Mouse (Mus musculus) lung, postnatal 0 days (tissue): ENCODE results near the gene Fam83d. TPM values are rescaled to one million over a fixed set of nuclear protein-coding genes. Genes with fewer than 3 reads are reported as not detected.

Source experiments
- ATAC-seq: fragments of 200-750 bp; cut with Nextera tagmentation; 2 replicates; pipeline ENCODE4 v1.8.0; 2017; ENCODE audit warnings: moderate library complexity
- DNase-seq: peaks from one replicate; pipeline ENCODE4 v3.0.0-alpha.2; 2016; ENCODE audit warnings: low spot score
- H3K27ac ChIP-seq: fragments of 300-500 bp; sonication (generic); 2 replicates; pipeline ENCODE4 v1.5.1; 2014; ENCODE audit warnings: antibody characterized with exemption, mild to moderate bottlenecking, low read length, mixed read lengths
- H3K27me3 ChIP-seq: fragments of 300-500 bp; sonication (generic); replicated peaks from 2 replicates; pipeline ENCODE4 v1.6.1; 2014; ENCODE audit warnings: low read length, mixed read lengths; ENCODE audit not compliant: insufficient read depth
- H3K36me3 ChIP-seq: fragments of 300-500 bp; sonication (generic); 2 replicates; pipeline ENCODE4 v1.6.1; 2014; ENCODE audit warnings: low read length, mixed read lengths; ENCODE audit not compliant: insufficient read depth
- H3K4me1 ChIP-seq: fragments of 300-500 bp; sonication (generic); 2 replicates; pipeline ENCODE4 v1.6.1; 2014; ENCODE audit warnings: antibody characterized with exemption, low read depth, low read length, mixed read lengths; ENCODE audit not compliant: insufficient read depth
- H3K4me2 ChIP-seq: fragments of 300-500 bp; sonication (generic); replicated peaks from 2 replicates; pipeline ENCODE4 v1.6.1; 2014; ENCODE audit warnings: low read depth, mild to moderate bottlenecking, low read length, moderate library complexity, mixed read lengths
- H3K4me3 ChIP-seq: fragments of 300-500 bp; sonication (generic); 2 replicates; pipeline ENCODE4 v1.5.1; 2014; ENCODE audit warnings: low read depth, low read length
- H3K9ac ChIP-seq: fragments of 300-500 bp; sonication (generic); replicated peaks from 2 replicates; pipeline ENCODE4 v1.6.1; 2014; ENCODE audit warnings: low read depth, mild to moderate bottlenecking
- H3K9me3 ChIP-seq: fragments of 300-500 bp; sonication (generic); 2 replicates; pipeline ENCODE4 v1.6.1; 2016; ENCODE audit warnings: low read length, mixed read lengths
- CTCF ChIP-seq: IDR thresholded peaks from 2 replicates; pipeline ENCODE4 v1.5.1; 2016; ENCODE audit warnings: antibody characterized with exemption, mild to moderate bottlenecking
- EP300 ChIP-seq: IDR thresholded peaks from 2 replicates; pipeline ENCODE4 v1.6.1; 2016; ENCODE audit warnings: antibody characterized with exemption, mild to moderate bottlenecking, control low read depth
- WGBS: fragments of 180-500 bp; shearing (Covaris S2); extraction: QIAGEN DNeasy Blood & Tissue Kit; methylation state at CpG from one replicate; pipeline ENCODE4 v1.1.7; 2014; 5-methylcytosine and 5-hydroxymethylcytosine counted together
- polyA plus RNA-seq: library from polyadenylated mRNA; unstranded; fragments of >200 nt; fragmentation: Nextera tagmentation; extraction: Ambion mirVana; gene quantifications from 2 replicates; pipeline ENCODE4 v1.2.1, GENCODE M21; 2015

Gene Fam83d
- polyA plus RNA-seq, 1 experiment from 2014 or later, result 4.5 TPM

DNA sequence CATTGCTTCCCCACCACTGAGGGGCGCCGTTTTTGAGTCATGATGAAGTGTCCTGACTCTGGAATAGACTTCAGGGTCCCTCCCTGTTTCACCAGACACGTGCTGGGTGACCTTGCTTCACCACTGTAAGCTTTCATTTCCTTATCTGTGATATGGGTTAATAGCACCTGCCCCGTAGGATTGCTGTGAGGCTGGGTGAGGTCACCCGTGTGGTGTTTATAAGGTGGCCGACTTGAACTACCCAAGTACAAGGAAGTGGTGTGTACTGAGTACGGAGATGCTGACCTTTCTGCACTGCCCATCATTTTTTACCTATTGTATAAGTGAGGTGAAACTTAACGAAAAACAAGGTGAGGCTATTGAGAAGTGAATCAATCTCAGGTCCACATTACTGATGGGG is 35.7 kb downstream of the Fam83d start:
- ATAC-seq (no peak), DNase-seq (no peak)
- H3K9me3 ChIP-seq, result no peaks in the 10 kb centered on the region
- H3K27me3 ChIP-seq, result no peaks in the 10 kb centered on the region
- H3K9ac ChIP-seq, result no peak overlapping the region
- TF ChIP-seq CTCF, result no peak
- no peak for TF ChIP-seq EP300
- H3K4me3 ChIP-seq, result no peak overlapping the region
- WGBS, result 82% methylated on average over 8 of the region's 8 CpGs
- H3K4me1 ChIP-seq, result no peaks in the 10 kb centered on the region
- H3K4me2 ChIP-seq, result no peak overlapping the region
- H3K27ac ChIP-seq, result no peak overlapping the region
- H3K36me3 ChIP-seq, result no peaks in the 10 kb centered on the region

DNA sequence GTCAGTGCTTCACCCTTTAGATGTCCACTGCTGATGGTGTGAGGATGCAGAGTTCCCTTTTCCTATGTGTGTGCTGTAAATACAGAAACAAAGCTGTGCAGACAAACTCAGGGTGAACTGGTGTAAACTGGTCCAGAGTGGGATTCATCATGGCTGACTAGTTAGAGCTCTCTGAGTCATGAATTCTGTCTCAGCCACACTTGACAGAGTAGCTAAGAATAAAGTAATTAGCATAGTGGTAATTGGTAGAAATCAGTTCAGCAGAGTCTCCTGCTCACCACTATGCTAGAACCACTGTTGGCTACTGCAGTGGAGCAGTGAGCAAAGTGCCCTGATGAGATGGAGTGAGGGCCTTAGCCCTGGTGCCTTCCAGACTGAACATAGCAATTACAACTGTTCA is 47.8 kb downstream of the Fam83d start:
- H3K4me3 ChIP-seq, result no peak overlapping the region
- H3K36me3 ChIP-seq, result peaks cover 6% of the 10 kb centered on the region; the same call in 1 of the 2 replicates
- no peaks in the 10 kb centered on the region for H3K27me3 ChIP-seq
- no peak for ATAC-seq
- H3K9me3 ChIP-seq, result no peaks in the 10 kb centered on the region
- H3K4me2 ChIP-seq, result no peak overlapping the region
- no peak overlapping the region for H3K9ac ChIP-seq
- H3K27ac ChIP-seq, result no peak overlapping the region
- DNase-seq, result no peak
- H3K4me1 ChIP-seq, result no peaks in the 10 kb centered on the region
- TF ChIP-seq EP300 (no peak), CTCF (no peak)

DNA sequence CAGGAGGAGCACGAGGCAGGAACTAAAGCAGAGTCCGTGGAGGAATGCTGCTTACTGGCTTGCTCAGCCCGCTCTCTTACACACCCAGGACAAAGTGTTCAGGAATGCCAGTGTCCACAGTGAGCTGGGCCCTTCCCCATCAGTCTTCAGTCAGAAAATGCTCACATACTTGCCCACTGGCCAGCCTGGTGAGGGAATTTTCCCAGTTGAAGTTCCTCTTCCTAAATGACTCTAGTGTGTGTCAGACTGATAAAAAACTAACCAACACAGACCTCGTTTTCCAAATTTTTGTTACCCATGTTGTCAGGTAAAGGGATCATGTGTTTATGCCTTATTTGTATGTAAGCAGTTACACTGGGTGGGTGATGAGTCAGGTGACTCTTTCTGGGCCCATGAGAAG is 48.3 kb downstream of the Fam83d start:
- ATAC-seq (no peak), DNase-seq (no peak)
- no peaks in the 10 kb centered on the region for H3K27me3 ChIP-seq
- WGBS, result 84% methylated on average over 4 of the region's 4 CpGs
- H3K4me3 ChIP-seq, result no peak overlapping the region
- TF ChIP-seq CTCF (no peak), EP300 (no peak)
- H3K9ac ChIP-seq, result no peak overlapping the region
- no peaks in the 10 kb centered on the region for H3K4me1 ChIP-seq
- no peaks in the 10 kb centered on the region for H3K9me3 ChIP-seq
- peaks cover 6% of the 10 kb centered on the region; the same call in 1 of the 2 replicates for H3K36me3 ChIP-seq
- no peak overlapping the region for H3K4me2 ChIP-seq
- no peak overlapping the region for H3K27ac ChIP-seq

DNA sequence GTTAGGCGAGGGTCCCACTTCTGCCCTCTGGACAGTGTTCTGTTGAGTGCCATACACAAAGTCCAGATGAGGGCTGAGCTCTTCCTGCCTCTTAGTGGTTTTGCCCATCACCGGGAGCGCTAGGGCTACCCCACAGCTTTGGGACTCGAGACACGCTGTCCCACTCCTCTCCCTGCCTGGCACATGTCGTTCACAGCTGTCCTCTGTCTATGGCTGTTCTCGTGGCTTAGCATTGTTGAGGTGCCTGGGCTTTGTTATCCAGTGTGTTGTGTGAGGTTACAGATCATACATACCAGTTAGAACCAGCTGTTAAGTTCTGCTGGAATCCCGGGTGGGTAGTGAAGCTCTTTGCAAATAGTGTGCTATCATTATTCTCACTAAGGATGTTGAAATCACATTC is 49.8 kb downstream of the Fam83d start:
- Histone ChIP-seq H3K27me3 (no peaks in the 10 kb centered on the region), H3K4me3 (no peak overlapping the region), H3K9me3 (no peaks in the 10 kb centered on the region), H3K27ac (no peak overlapping the region), H3K4me1 (no peaks in the 10 kb centered on the region), H3K9ac (no peak overlapping the region), H3K36me3 (peaks cover 6% of the 10 kb centered on the region; the same call in 1 of the 2 replicates), H3K4me2 (no peak overlapping the region)
- whole genome bisulfite sequencing, result 83% methylated on average over 8 of the region's 8 CpGs
- TF ChIP-seq EP300 (no peak), CTCF (no peak)
- ATAC-seq (no peak), DNase-seq (no peak)

DNA sequence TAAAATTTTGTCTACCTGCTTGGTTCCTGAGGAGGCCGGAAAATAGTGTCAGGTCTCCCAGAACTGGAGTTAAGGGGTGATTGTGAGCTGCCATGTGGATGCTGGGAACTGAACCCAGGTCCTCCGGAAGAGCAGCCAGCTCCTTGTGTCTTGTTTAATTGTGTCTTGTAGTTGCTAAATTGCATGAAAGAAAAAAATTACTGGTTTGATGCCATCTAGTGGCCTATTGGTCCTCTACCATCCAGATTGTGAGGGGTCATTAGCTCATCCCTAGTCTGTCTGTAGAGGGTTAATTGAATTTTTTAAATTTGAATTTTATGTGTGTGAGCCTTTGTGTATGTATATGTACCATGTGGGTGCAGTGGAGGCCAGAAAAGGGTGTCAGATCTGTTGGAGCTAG is 60.2 kb downstream of the Fam83d start:
- Histone ChIP-seq H3K4me1 (no peaks in the 10 kb centered on the region), H3K9me3 (no peaks in the 10 kb centered on the region), H3K4me2 (no peak overlapping the region), H3K9ac (no peak overlapping the region), H3K27me3 (no peaks in the 10 kb centered on the region), H3K4me3 (no peak overlapping the region), H3K36me3 (peaks cover 6% of the 10 kb centered on the region; the same call in 1 of the 2 replicates), H3K27ac (no peak overlapping the region)
- TF ChIP-seq EP300 (no peak), CTCF (peak; percentile 19; the same call in 1 of the 2 replicates)
- DNase-seq (no peak), ATAC-seq (no peak)
- WGBS, result 82% methylated on average over 2 of the region's 2 CpGs

DNA sequence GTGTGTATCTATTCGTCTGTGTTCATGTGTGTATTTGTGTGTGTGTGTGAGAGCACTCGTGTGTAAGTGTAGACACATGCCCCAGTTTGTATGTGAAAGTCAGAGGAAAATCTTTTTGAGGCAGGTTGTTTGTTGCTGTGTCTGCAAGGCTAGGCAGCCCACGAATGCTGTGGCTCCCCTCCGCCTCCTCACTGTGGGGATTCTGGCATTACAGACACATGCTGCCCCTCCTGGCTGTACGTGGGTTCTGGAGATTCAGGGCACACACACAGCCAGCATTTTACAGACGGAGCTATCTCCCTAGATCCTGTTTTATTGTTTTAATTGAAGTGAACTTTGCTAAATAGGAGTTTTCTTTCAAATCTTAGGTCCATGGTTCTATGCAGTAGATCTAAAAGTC is 61.9 kb downstream of the Fam83d start:
- WGBS, result 77% methylated on average over 6 of the region's 6 CpGs
- no peaks in the 10 kb centered on the region for H3K27me3 ChIP-seq
- H3K9ac ChIP-seq, result no peak overlapping the region
- peaks cover 7% of the 10 kb centered on the region; the same call in 1 of the 2 replicates for H3K36me3 ChIP-seq
- no peaks in the 10 kb centered on the region for H3K4me1 ChIP-seq
- no peak overlapping the region for H3K27ac ChIP-seq
- TF ChIP-seq EP300, result no peak
- no peak for TF ChIP-seq CTCF
- H3K4me2 ChIP-seq, result no peak overlapping the region
- H3K9me3 ChIP-seq, result no peaks in the 10 kb centered on the region
- DNase-seq, result no peak
- ATAC-seq, result no peak
- no peak overlapping the region for H3K4me3 ChIP-seq

DNA sequence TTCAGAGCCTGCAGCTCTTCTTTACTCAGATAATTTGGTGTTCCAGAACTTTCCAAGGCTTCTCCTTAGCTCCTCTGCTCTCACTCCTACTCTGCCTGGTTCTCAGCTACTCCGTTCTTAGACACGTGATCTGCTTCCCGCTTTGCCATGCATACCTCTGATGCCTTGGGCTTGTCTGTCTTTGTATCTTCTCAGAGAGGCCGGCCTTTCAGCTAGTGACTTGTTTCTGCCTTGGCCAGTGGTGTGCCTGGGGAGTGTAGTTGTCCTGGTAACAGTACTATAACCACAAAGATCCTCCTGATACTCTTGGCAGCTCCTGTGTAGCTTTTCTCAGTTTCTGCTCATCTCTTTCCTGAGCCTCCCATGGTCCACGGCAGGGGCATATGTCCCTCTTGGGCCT is 65.3 kb downstream of the Fam83d start:
- Histone ChIP-seq H3K4me3 (no peak overlapping the region), H3K9me3 (no peaks in the 10 kb centered on the region), H3K27ac (no peak overlapping the region), H3K36me3 (peaks cover 23% of the 10 kb centered on the region; the same call in 1 of the 2 replicates), H3K27me3 (no peaks in the 10 kb centered on the region), H3K4me2 (no peak overlapping the region), H3K4me1 (no peaks in the 10 kb centered on the region), H3K9ac (no peak overlapping the region)
- 75% methylated on average over 5 of the region's 5 CpGs for WGBS
- ATAC-seq (no peak), DNase-seq (no peak)
- TF ChIP-seq CTCF, result no peak
- no peak for TF ChIP-seq EP300
